Mouse (Mus musculus) B cell, adult 2 months (primary cell): ENCODE measurements at regions not wholly inside any gene's neighbourhood (a gene's known extent, or its start where the extent isn't known, plus 50 kb on each side); places are given as distances from the start of the nearest gene placed in this dataset.
A peak's percentile ranks its signal among the peaks of the same experiment; 100 is the strongest.

Experiments
- DNase-seq, 2 experiments: peaks; one replicate each; pipeline ENCODE4 v3.0.0; 2022

- no peak for DNase-seq
Observed at GRCm38 (mm10) chr4:142633667-142634350, 394.6 kb upstream of the Kazn start.

GRCm38 (mm10) chr4:142626503-142627194, 387.4 kb upstream of the Kazn start:
- no peak for DNase-seq

GRCm38 (mm10) chr4:142625456-142625855, 386.3 kb upstream of the Kazn start:
- no peak for DNase-seq

GRCm38 (mm10) chr4:142622151-142622861, 383.1 kb upstream of the Kazn start:
- DNase-seq: no peak

GRCm38 (mm10) chr4:142619396-142619795, 380.2 kb upstream of the Kazn start:
- DNase-seq: no peak

- DNase-seq: no peak
Observed at GRCm38 (mm10) chr4:142618770-142619169, 379.6 kb upstream of the Kazn start.

GRCm38 (mm10) chr4:142617676-142618075, 378.5 kb upstream of the Kazn start:
- no peak for DNase-seq

GRCm38 (mm10) chr4:142616901-142617300, 377.7 kb upstream of the Kazn start:
- DNase-seq: no peak

GRCm38 (mm10) chr4:142605098-142605497, 365.9 kb upstream of the Kazn start:
- DNase-seq: no peak

GRCm38 (mm10) chr4:142597214-142597613, 358.0 kb upstream of the Kazn start:
- DNase-seq: no peak

GRCm38 (mm10) chr4:142589084-142589741, 350.0 kb upstream of the Kazn start:
- DNase-seq: no peak

- no peak for DNase-seq
Observed at GRCm38 (mm10) chr4:142588418-142589083, 349.4 kb upstream of the Kazn start.

- DNase-seq: no peak
Observed at GRCm38 (mm10) chr4:142587345-142588035, 348.3 kb upstream of the Kazn start.

- no peak for DNase-seq
Observed at GRCm38 (mm10) chr4:142578536-142578935, 339.3 kb upstream of the Kazn start.

- DNase-seq: no peak
Observed at GRCm38 (mm10) chr4:142577519-142577918, 338.3 kb upstream of the Kazn start.

GRCm38 (mm10) chr4:142574528-142574927, 335.3 kb upstream of the Kazn start:
- DNase-seq: no peak

- DNase-seq: no peak
Observed at GRCm38 (mm10) chr4:142570712-142571111, 331.5 kb upstream of the Kazn start.

- DNase-seq: no peak
Observed at GRCm38 (mm10) chr4:142568556-142568955, 329.4 kb upstream of the Kazn start.

- DNase-seq: no peak
Observed at GRCm38 (mm10) chr4:142554716-142555115, 315.5 kb upstream of the Kazn start.

GRCm38 (mm10) chr4:142545871-142546270, 306.7 kb upstream of the Kazn start:
- no peak for DNase-seq

GRCm38 (mm10) chr4:142545187-142545586, 306.0 kb upstream of the Kazn start:
- DNase-seq: peak in 1 of 2 experiments; percentile 3

GRCm38 (mm10) chr4:142544736-142545135, 305.5 kb upstream of the Kazn start:
- DNase-seq: peak; percentile 17 to 35
